Mouse (Mus musculus): ENCODE measurements at regions not wholly inside any gene's neighbourhood (a gene's known extent, or its start where the extent isn't known, plus 50 kb on each side); places are given as distances from the start of the nearest gene placed in this dataset.
A peak's percentile ranks its signal among the peaks of the same experiment; 100 is the strongest.

GRCm38 (mm10) chr19:13980988-13981630 is 67.8 kb downstream of the Olfr1505 start:
- DNase-seq = peak; percentile 42

- DNase-seq = no peak
These were observed 69.5 kb downstream of the Olfr1505 start for GRCm38 (mm10) chr19:13982823-13983222.
